Mouse (Mus musculus) forebrain, postnatal 0 days (tissue): ENCODE measurements around the gene Iscu. TPM values are rescaled to one million over a fixed set of nuclear protein-coding genes. Genes with fewer than 3 reads are reported as not detected.
"Not testable (repeated sequence)": the region's sequence is repeated elsewhere in the genome, so short reads cannot be mapped to it uniquely, and the experiment has no call there.

ENCODE experiments used
- ATAC-seq: fragments of 200-750 bp; cut with Nextera tagmentation; 2 replicates; pipeline ENCODE4 v1.8.0; 2017; ENCODE audit warnings: mild to moderate bottlenecking, moderate library complexity
- DNase-seq: peaks from one replicate; pipeline ENCODE4 v3.0.0-alpha.2; 2015
- H3K27ac ChIP-seq: fragments of 300-500 bp; sonication (generic); 2 replicates; pipeline ENCODE4 v1.5.1; 2014; ENCODE audit warnings: low read depth, mild to moderate bottlenecking, antibody characterized with exemption, low read length, moderate library complexity, mixed read lengths
- H3K27me3 ChIP-seq: fragments of 300-500 bp; sonication (generic); 2 replicates; pipeline ENCODE4 v1.6.1; 2014; ENCODE audit warnings: mild to moderate bottlenecking, low read length, mixed read lengths; ENCODE audit not compliant: insufficient read depth
- H3K36me3 ChIP-seq: fragments of 300-500 bp; sonication (generic); 2 replicates; pipeline ENCODE4 v1.6.1; 2014; ENCODE audit warnings: mild to moderate bottlenecking, moderate library complexity; ENCODE audit not compliant: insufficient read depth
- H3K4me1 ChIP-seq: fragments of 300-500 bp; sonication (generic); 2 replicates; pipeline ENCODE4 v1.6.1; 2014; ENCODE audit warnings: antibody characterized with exemption; ENCODE audit not compliant: insufficient read depth
- H3K4me2 ChIP-seq: fragments of 300-500 bp; sonication (generic); 2 replicates; pipeline ENCODE4 v1.6.1; 2014; ENCODE audit warnings: low read depth, mild to moderate bottlenecking, moderate library complexity
- H3K4me3 ChIP-seq: fragments of 300-500 bp; sonication (generic); 2 replicates; pipeline ENCODE4 v1.5.1; 2014; ENCODE audit warnings: low read depth, low read length, mixed read lengths
- H3K9ac ChIP-seq: fragments of 300-500 bp; sonication (generic); 2 replicates; pipeline ENCODE4 v1.6.1; 2014; ENCODE audit warnings: mild to moderate bottlenecking
- H3K9me3 ChIP-seq: fragments of 300-500 bp; sonication (generic); 2 replicates; pipeline ENCODE4 v1.6.1; 2016; ENCODE audit warnings: low read length
- CTCF ChIP-seq: sonication (generic); IDR thresholded peaks from 2 replicates; pipeline ENCODE4 v1.5.1; 2016; ENCODE audit warnings: antibody characterized with exemption, control low read depth, low read depth
- WGBS: fragments of 180-500 bp; shearing (Covaris S2); extraction: QIAGEN DNeasy Blood & Tissue Kit; methylation state at CpG from one replicate; pipeline ENCODE4 v1.1.7; 2014; 5-methylcytosine and 5-hydroxymethylcytosine counted together
- polyA plus RNA-seq: library from polyadenylated mRNA; unstranded; fragments of >200 nt; fragmentation: Nextera tagmentation; extraction: Ambion mirVana; gene quantifications from 2 replicates; pipeline ENCODE4 v1.2.1, GENCODE M21; 2015
- total RNA-seq: library from RNA; depleted of rRNA; stranded (reverse); fragments of >200 nt; gene quantifications from 2 replicates; pipeline ENCODE4 v1.2.3, GENCODE M21; 2014

Iscu gene
- total and polyA plus RNA-seq, 2 experiments from 2014 or later: 67.2 to 98.9 TPM

DNA sequence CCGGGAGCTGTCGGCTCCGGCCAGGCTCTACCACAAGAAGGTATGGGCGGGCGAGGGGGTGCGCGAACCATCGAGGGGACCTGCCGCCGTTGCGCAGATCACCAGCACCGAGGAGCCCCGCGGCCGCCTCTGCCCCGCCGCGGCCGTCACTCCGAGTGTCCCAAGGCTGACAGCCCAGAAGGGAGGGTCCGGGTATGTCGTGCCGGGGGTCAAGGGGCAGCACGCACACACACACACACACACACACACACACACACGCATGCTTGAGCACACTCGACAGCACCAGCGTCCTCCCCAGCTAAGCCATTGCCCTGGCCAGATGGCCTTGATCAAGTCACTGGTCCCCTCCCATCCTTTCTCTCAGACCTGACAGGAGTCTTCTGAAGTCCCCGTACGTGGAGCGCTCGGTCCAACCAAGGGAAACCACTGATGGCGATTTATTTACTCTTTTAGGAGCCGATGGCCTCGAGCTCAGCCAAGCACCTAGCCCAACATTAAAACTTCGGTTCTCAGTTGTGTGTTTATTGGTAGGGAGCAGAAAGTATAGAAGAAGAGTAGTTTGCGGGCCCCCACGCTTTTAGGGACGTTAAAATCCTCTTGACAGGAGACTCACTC, 464 bp downstream of the Iscu start:
- H3K9me3 ChIP-seq: no peaks in the 10 kb centered on the region
- no peaks in the 10 kb centered on the region for H3K27me3 ChIP-seq
- TF ChIP-seq CTCF: no peak
- H3K4me1 ChIP-seq: peaks cover 7% of the 10 kb centered on the region
- peak overlapping the region; percentile 92 for H3K9ac ChIP-seq
- whole genome bisulfite sequencing: 8% methylated on average over 22 of the region's 38 CpGs
- peaks cover 28% of the 10 kb centered on the region for H3K36me3 ChIP-seq
- H3K4me2 ChIP-seq: peak overlapping the region; percentile 95
- H3K27ac ChIP-seq: peak overlapping the region; percentile 97
- ATAC-seq: peak; percentile 7; the same call in 1 of the 2 replicates
- no peak for DNase-seq
- peak overlapping the region; percentile 97 for H3K4me3 ChIP-seq

GRCm38 (mm10) chr5:113773664-113774063, 1.1 kb downstream of the Iscu start:
- DNase-seq: peak; percentile 82

DNA sequence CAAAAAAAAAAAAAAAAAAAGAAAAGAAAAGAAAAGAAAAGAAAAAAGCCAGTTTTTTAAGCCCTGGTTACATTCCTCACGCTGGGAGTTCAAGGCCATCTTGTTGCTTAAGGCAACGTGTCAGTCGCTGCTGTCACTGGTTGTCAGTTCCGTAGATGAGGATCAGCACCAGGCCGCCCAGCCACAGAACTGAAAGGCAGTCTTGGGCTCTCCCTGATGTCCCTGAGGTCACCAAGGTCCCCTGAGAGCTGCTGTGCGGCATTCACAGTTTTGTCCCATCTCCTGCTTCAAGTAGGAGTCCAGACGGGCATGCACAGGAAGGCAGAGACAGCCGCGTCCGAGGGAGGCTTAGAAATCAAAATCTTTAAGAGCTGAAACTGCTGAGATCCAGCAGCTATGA, 3.0 kb downstream of the Iscu start:
- DNase-seq (no peak), ATAC-seq (no peak)
- Histone ChIP-seq H3K4me3 (no peak overlapping the region), H3K27me3 (no peaks in the 10 kb centered on the region), H3K36me3 (peaks cover 28% of the 10 kb centered on the region), H3K9me3 (no peaks in the 10 kb centered on the region), H3K9ac (no peak overlapping the region), H3K27ac (no peak overlapping the region), H3K4me1 (peaks cover 2% of the 10 kb centered on the region), H3K4me2 (no peak overlapping the region)
- WGBS: 93% methylated on average over 10 of the region's 10 CpGs
- TF ChIP-seq CTCF: no peak

More at GRCm38 (mm10) chr5:113773664-113774063, 1.1 kb downstream of the Iscu start:
- ATAC-seq: no peak
- Histone ChIP-seq H3K36me3 (peaks cover 28% of the 10 kb centered on the region), H3K27me3 (no peaks in the 10 kb centered on the region), H3K9ac (peak overlapping the region; percentile 92; the same call in 1 of the 2 replicates), H3K4me2 (peak overlapping the region; percentile 95), H3K4me3 (peak overlapping the region; percentile 97), H3K9me3 (no peaks in the 10 kb centered on the region), H3K27ac (no peak overlapping the region), H3K4me1 (peaks cover 7% of the 10 kb centered on the region)
- peak; percentile 94 for TF ChIP-seq CTCF
- under 1% methylated on average over 7 of the region's 7 CpGs for WGBS

DNA sequence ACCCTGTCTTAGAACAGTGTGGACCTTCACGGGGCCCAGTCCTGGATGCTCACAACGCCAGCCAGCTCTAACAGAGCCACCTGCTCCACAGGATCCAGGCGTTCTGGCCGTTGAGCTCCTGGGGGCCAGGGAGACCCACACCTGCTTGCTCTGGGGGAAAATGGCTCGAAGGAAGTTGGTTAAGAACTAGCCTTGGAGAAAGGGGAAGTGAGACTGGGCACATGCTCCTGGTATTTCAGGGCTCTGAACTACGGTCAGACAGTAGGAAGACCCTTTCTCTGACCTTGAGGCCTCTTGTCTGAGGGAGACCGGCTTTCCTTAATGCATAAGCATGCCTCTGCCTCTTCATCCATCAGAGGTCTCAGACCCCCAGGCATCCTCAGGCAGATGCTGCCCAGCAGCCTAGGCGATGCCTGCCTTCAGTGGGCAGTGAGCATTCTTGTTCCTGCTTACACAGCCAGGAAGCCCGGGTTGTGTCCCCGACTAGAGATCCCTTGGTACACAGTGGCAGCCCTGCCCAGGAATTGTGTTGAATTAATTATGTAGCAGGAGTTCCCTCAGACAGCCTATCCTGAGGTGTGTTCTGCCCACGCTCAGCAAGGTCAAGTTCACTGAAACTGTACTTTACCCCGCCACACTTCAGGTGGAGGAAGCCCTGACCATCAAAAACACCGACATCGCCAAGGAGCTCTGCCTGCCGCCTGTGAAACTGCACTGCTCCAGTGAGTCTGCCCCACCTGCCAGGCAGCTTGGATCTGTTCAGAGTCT, 3.8 kb downstream of the Iscu start:
- no peaks in the 10 kb centered on the region for H3K4me1 ChIP-seq
- no peak overlapping the region for H3K27ac ChIP-seq
- DNase-seq (no peak), ATAC-seq (no peak)
- no peak overlapping the region for H3K9ac ChIP-seq
- TF ChIP-seq CTCF: no peak
- H3K4me3 ChIP-seq: no peak overlapping the region
- peaks cover 28% of the 10 kb centered on the region for H3K36me3 ChIP-seq
- no peak overlapping the region for H3K4me2 ChIP-seq
- H3K9me3 ChIP-seq: no peaks in the 10 kb centered on the region
- H3K27me3 ChIP-seq: no peaks in the 10 kb centered on the region
- 92% methylated on average over 15 of the region's 15 CpGs for WGBS

DNA sequence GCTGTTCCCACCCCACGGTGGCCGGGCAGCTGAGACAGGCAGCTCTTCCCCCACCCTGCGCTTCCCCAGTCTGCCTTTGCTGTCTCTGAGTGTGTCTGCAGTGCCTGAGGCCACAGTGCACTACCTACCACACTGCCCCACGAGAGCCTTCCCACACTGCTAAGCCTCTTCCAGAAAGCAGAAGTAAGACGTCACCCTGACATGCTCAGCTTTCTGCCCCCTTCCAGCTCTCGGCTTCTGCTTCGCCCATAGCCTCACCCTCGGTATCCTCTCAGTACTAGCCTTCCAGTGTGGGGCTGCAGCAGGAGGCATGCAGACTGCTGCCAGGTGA, 4.3 kb downstream of the Iscu start:
- Histone ChIP-seq H3K27ac (no peak overlapping the region), H3K4me3 (no peak overlapping the region), H3K36me3 (peaks cover 28% of the 10 kb centered on the region), H3K4me2 (no peak overlapping the region), H3K4me1 (no peaks in the 10 kb centered on the region), H3K9me3 (no peaks in the 10 kb centered on the region), H3K9ac (no peak overlapping the region), H3K27me3 (no peaks in the 10 kb centered on the region)
- 90% methylated on average over 8 of the region's 8 CpGs for WGBS
- no peak for DNase-seq
- no peak for TF ChIP-seq CTCF
- ATAC-seq: no peak

DNA sequence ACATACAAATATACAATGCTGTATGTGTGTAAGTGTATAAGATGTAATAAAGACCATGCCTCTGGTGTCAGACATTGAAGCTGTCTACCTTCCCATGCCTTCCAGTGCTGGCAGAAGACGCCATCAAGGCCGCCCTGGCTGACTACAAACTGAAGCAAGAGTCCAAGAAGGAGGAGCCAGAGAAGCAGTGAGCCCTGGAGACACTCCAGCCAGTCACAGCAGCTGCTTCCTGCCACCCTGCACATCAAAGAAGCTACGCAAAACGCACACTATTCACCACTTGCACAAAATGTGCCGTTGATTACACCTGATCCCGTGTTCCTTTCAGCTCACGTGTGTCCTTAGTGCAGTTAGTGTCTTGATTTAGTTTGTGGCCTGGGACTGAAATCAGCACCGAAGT, 5.2 kb downstream of the Iscu start:
- H3K4me1 ChIP-seq, H3K27ac ChIP-seq, ATAC-seq, H3K4me3 ChIP-seq, H3K9me3 ChIP-seq, H3K27me3 ChIP-seq, DNase-seq, H3K9ac ChIP-seq, H3K4me2 ChIP-seq: not testable (repeated sequence)
- peaks cover 28% of the 10 kb centered on the region for H3K36me3 ChIP-seq
- WGBS: 88% methylated on average over 8 of the region's 8 CpGs

DNA sequence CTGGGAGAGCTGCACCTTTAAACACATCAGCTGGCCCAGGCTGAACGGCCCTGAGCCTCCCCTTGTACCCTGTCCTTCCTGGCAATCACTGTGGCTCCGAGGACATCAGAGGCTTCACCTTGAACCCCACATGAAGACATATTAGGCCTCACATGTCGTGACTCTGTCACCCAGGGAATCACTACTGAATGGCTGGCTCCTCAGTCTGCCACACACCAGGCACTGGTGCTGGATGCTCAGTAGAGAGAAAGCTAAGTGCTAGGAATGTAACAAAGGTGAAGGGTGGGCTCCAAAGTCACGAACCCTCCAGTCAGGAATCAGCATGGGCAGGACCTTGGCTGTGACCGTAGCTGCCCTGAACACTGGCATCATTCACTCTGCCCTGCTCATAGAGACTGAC, 7.0 kb downstream of the Iscu start:
- TF ChIP-seq CTCF: no peak
- Histone ChIP-seq H3K27ac (no peak overlapping the region), H3K36me3 (peaks cover 26% of the 10 kb centered on the region), H3K4me1 (no peaks in the 10 kb centered on the region), H3K9ac (no peak overlapping the region), H3K27me3 (no peaks in the 10 kb centered on the region; the same call in 1 of the 2 replicates), H3K4me2 (no peak overlapping the region), H3K9me3 (no peaks in the 10 kb centered on the region), H3K4me3 (no peak overlapping the region)
- WGBS: 81% methylated on average over 5 of the region's 5 CpGs
- ATAC-seq (no peak), DNase-seq (no peak)
